Mouse (Mus musculus) E14TG2a.4 (cell line): ENCODE measurements around the gene Gcfc2.

Experiments
- CTCF ChIP-seq: conservative IDR thresholded peaks from 2 replicates; pipeline ENCODE4 v1.5.1; 2014; ENCODE audit warnings: low read length
- NANOG ChIP-seq: IDR thresholded peaks from 2 replicates; pipeline ENCODE4 v1.6.1; 2014; ENCODE audit warnings: borderline replicate concordance, low read length, mixed read lengths
- POU5F1 ChIP-seq: IDR thresholded peaks from 2 replicates; pipeline ENCODE4 v1.6.1; 2014; ENCODE audit warnings: low read length, borderline replicate concordance

- no peak for TF ChIP-seq CTCF
- TF ChIP-seq NANOG: no peak
- no peak for TF ChIP-seq POU5F1
These were observed 12.2 kb upstream of the Gcfc2 start for GRCm38 (mm10) chr6:81911244-81911643.
